Mouse (Mus musculus): ENCODE measurements at regions not wholly inside any gene's neighbourhood (a gene's known extent, or its start where the extent isn't known, plus 50 kb on each side); places are given as distances from the start of the nearest gene placed in this dataset.

- no peak for DNase-seq (ENCODE audit: low read depth in 2 of 2, low spot score in 2 of 2)
Observed at GRCm38 (mm10) chr8:34225011-34225890, 113.7 kb upstream of the Gm10131 start.

GRCm38 (mm10) chr8:34222187-34222586, 110.7 kb upstream of the Gm10131 start:
- no peak for DNase-seq (ENCODE audit: low read depth in 2 of 2, low spot score in 2 of 2)

All from CD8-positive naive resting alpha-beta T cell, adult 2 months (primary cell).